Mouse (Mus musculus): ENCODE measurements around the gene Gm42957.

- TF ChIP-seq POLR2A (IDR thresholded peaks at IDR 0.05; ENCODE audit: low read depth, low read length): no peak
- no peak for TF ChIP-seq CTCF (conservative IDR thresholded peaks at IDR 0.05; ENCODE audit: insufficient read depth, insufficient read length, low read depth, low read length)
Observed at GRCm38 (mm10) chr3:96674442-96674841, 39.2 kb downstream of the Gm42957 start.

All from kidney, adult 2 months (tissue).